Mouse (Mus musculus): ENCODE measurements at regions not wholly inside any gene's neighbourhood (a gene's known extent, or its start where the extent isn't known, plus 50 kb on each side); places are given as distances from the start of the nearest gene placed in this dataset.

- no peak for TF ChIP-seq CTCF (conservative IDR thresholded peaks at IDR 0.05; ENCODE audit: low read length)
- no peak for TF ChIP-seq NANOG (IDR thresholded peaks at IDR 0.05; ENCODE audit: borderline replicate concordance, low read length)
Observed at GRCm38 (mm10) chr3:144067016-144067415, 138.0 kb downstream of the Lmo4 start.
